Mouse (Mus musculus): ENCODE results near the gene Rhot2. TPM values are rescaled to one million over a fixed set of nuclear protein-coding genes. Genes with fewer than 3 reads are reported as not detected.

Gene Rhot2
- polyA plus RNA-seq, 1 experiment from 2014 or later = 24.2 TPM

- WGBS = 53% methylated on average over 5 of the region's 5 CpGs
- no peak for ATAC-seq (replicated peaks; ENCODE audit: insufficient number of reproducible peaks, insufficient read depth, low FRiP score, low read depth)
- H3K4me1 ChIP-seq (replicated peaks) = peaks cover 15% of the 10 kb centered on the region
- no peaks in the 10 kb centered on the region for H3K9me3 ChIP-seq (replicated peaks)
- H3K27me3 ChIP-seq = no peaks in the 10 kb centered on the region
- no peak within 1 kb of the TSS for H3K4me2 ChIP-seq
- H3K27ac ChIP-seq = no peak within 1 kb of the TSS
- no peak within 1 kb of the TSS for H3K9ac ChIP-seq
- peaks cover 27% of the 10 kb centered on the region for H3K36me3 ChIP-seq
- no peak within 1 kb of the TSS for H3K4me3 ChIP-seq
Observed at GRCm38 (mm10) chr17:25880196-25880910, 35.7 kb upstream of the Rhot2 start, which contains the start of gene Wfikkn1. Gene Wfikkn1, minus strand, starts transcription at chr17:25880858.

- peaks cover 15% of the 10 kb centered on the region for H3K4me1 ChIP-seq (replicated peaks)
Observed at GRCm38 (mm10) chr17:25879750-25880149, 35.1 kb upstream of the Rhot2 start.

GRCm38 (mm10) chr17:25879261-25879660 is 34.6 kb upstream of the Rhot2 start:
- no peaks in the 10 kb centered on the region for H3K9me3 ChIP-seq (replicated peaks)
- no peak overlapping the region for H3K9ac ChIP-seq
- no peak overlapping the region for H3K27ac ChIP-seq
- H3K4me3 ChIP-seq = no peak overlapping the region
- H3K27me3 ChIP-seq = no peaks in the 10 kb centered on the region
- H3K36me3 ChIP-seq = peaks cover 20% of the 10 kb centered on the region
- no peak for ATAC-seq (replicated peaks; ENCODE audit: insufficient number of reproducible peaks, insufficient read depth, low FRiP score, low read depth)
- 65% methylated on average over 4 of the region's 4 CpGs for WGBS
- no peak overlapping the region for H3K4me2 ChIP-seq
- peaks cover 20% of the 10 kb centered on the region for H3K4me1 ChIP-seq (replicated peaks)

More at GRCm38 (mm10) chr17:25879750-25880149, 35.1 kb upstream of the Rhot2 start:
- 84% methylated on average over 8 of the region's 8 CpGs for WGBS
- Histone ChIP-seq H3K9me3 (replicated peaks) (no peaks in the 10 kb centered on the region), H3K4me2 (no peak overlapping the region), H3K4me3 (no peak overlapping the region), H3K27ac (no peak overlapping the region), H3K36me3 (peaks cover 25% of the 10 kb centered on the region), H3K27me3 (no peaks in the 10 kb centered on the region), H3K9ac (no peak overlapping the region)
- no peak for ATAC-seq (replicated peaks; ENCODE audit: insufficient number of reproducible peaks, insufficient read depth, low FRiP score, low read depth)

- no peak overlapping the region for H3K4me2 ChIP-seq
- H3K4me3 ChIP-seq = no peak overlapping the region
- peaks cover 26% of the 10 kb centered on the region for H3K4me1 ChIP-seq (replicated peaks)
- no peaks in the 10 kb centered on the region for H3K27me3 ChIP-seq
- H3K36me3 ChIP-seq = peaks cover 15% of the 10 kb centered on the region
- no peak overlapping the region for H3K9ac ChIP-seq
- no peak overlapping the region for H3K27ac ChIP-seq
- H3K9me3 ChIP-seq (replicated peaks) = no peaks in the 10 kb centered on the region
- ATAC-seq (replicated peaks; ENCODE audit: insufficient number of reproducible peaks, insufficient read depth, low FRiP score, low read depth) = no peak
- WGBS = 92% methylated on average over 19 of the region's 19 CpGs
Observed at GRCm38 (mm10) chr17:25878611-25879180, 34.0 kb upstream of the Rhot2 start.

- peaks cover 26% of the 10 kb centered on the region for H3K4me1 ChIP-seq (replicated peaks)
- peaks cover 9% of the 10 kb centered on the region; the same call in 1 of the 2 replicates for H3K36me3 ChIP-seq
- H3K9me3 ChIP-seq (replicated peaks) = no peaks in the 10 kb centered on the region
- H3K4me3 ChIP-seq = no peak overlapping the region
- H3K27me3 ChIP-seq = no peaks in the 10 kb centered on the region
- 90% methylated on average over 32 of the region's 32 CpGs for WGBS
- no peak overlapping the region for H3K4me2 ChIP-seq
- H3K27ac ChIP-seq = no peak overlapping the region
- no peak for ATAC-seq (replicated peaks; ENCODE audit: insufficient number of reproducible peaks, insufficient read depth, low FRiP score, low read depth)
- H3K9ac ChIP-seq = no peak overlapping the region
Observed at GRCm38 (mm10) chr17:25877741-25878610, 33.3 kb upstream of the Rhot2 start.

- Histone ChIP-seq H3K9me3 (replicated peaks) (no peaks in the 10 kb centered on the region), H3K4me2 (no peak overlapping the region), H3K4me1 (replicated peaks) (peaks cover 26% of the 10 kb centered on the region), H3K27me3 (no peaks in the 10 kb centered on the region), H3K4me3 (0 out of 2 replicates have a peak overlapping the region, but pooled peaks have one; percentile 94), H3K9ac (no peak overlapping the region), H3K27ac (no peak overlapping the region), H3K36me3 (no peaks in the 10 kb centered on the region)
- WGBS = 79% methylated on average over 3 of the region's 3 CpGs
- ATAC-seq (replicated peaks; ENCODE audit: insufficient number of reproducible peaks, insufficient read depth, low FRiP score, low read depth) = no peak
Observed at GRCm38 (mm10) chr17:25877025-25877424, 32.4 kb upstream of the Rhot2 start.

GRCm38 (mm10) chr17:25876347-25876915 is 31.8 kb upstream of the Rhot2 start:
- ATAC-seq (replicated peaks; ENCODE audit: insufficient number of reproducible peaks, insufficient read depth, low FRiP score, low read depth) = no peak
- H3K9ac ChIP-seq = peak overlapping the region; percentile 81; the same call in 1 of the 2 replicates
- H3K36me3 ChIP-seq = no peaks in the 10 kb centered on the region
- no peaks in the 10 kb centered on the region for H3K9me3 ChIP-seq (replicated peaks)
- H3K27me3 ChIP-seq = no peaks in the 10 kb centered on the region
- 76% methylated on average over 10 of the region's 10 CpGs for WGBS
- H3K4me3 ChIP-seq = peak overlapping the region; percentile 94
- H3K4me2 ChIP-seq = peak overlapping the region; percentile 92
- peaks cover 26% of the 10 kb centered on the region for H3K4me1 ChIP-seq (replicated peaks)
- H3K27ac ChIP-seq = no peak overlapping the region

- H3K4me3 ChIP-seq = peak overlapping the region; percentile 94
- no peaks in the 10 kb centered on the region for H3K9me3 ChIP-seq (replicated peaks)
- WGBS = 2% methylated on average over 59 of the region's 59 CpGs
- H3K27me3 ChIP-seq = no peaks in the 10 kb centered on the region
- peak overlapping the region; percentile 92 for H3K4me2 ChIP-seq
- ATAC-seq (replicated peaks; ENCODE audit: insufficient number of reproducible peaks, insufficient read depth, low FRiP score, low read depth) = peak; percentile 89
- peaks cover 26% of the 10 kb centered on the region for H3K4me1 ChIP-seq (replicated peaks)
- peak overlapping the region; percentile 96 for H3K27ac ChIP-seq
- peak overlapping the region; percentile 81 for H3K9ac ChIP-seq
- no peaks in the 10 kb centered on the region for H3K36me3 ChIP-seq
Observed at GRCm38 (mm10) chr17:25875171-25876136, 30.8 kb upstream of the Rhot2 start.

GRCm38 (mm10) chr17:25874721-25875170 is 30.1 kb upstream of the Rhot2 start, which contains the start of gene Mettl26:
Gene Mettl26, plus strand, starts transcription at chr17:25875074.
- peak; percentile 65 for ATAC-seq (replicated peaks; ENCODE audit: insufficient number of reproducible peaks, insufficient read depth, low FRiP score, low read depth)
- under 1% methylated on average over 25 of the region's 25 CpGs for WGBS
- peak within 1 kb of the TSS; percentile 92 for H3K4me2 ChIP-seq

GRCm38 (mm10) chr17:25874148-25874720 is 29.6 kb upstream of the Rhot2 start:
- Histone ChIP-seq H3K27me3 (no peaks in the 10 kb centered on the region), H3K36me3 (no peaks in the 10 kb centered on the region), H3K9ac (peak overlapping the region; percentile 54), H3K4me1 (replicated peaks) (peaks cover 26% of the 10 kb centered on the region), H3K4me3 (peak overlapping the region; percentile 94), H3K4me2 (peak overlapping the region; percentile 92), H3K27ac (peak overlapping the region; percentile 96), H3K9me3 (replicated peaks) (no peaks in the 10 kb centered on the region)
- 10% methylated on average over 14 of the region's 14 CpGs for WGBS
- no peak for ATAC-seq (replicated peaks; ENCODE audit: insufficient number of reproducible peaks, insufficient read depth, low FRiP score, low read depth)

More at GRCm38 (mm10) chr17:25874721-25875170, 30.1 kb upstream of the Rhot2 start, which contains the start of gene Mettl26:
- H3K4me1 ChIP-seq (replicated peaks) = peaks cover 26% of the 10 kb centered on the region
- peak within 1 kb of the TSS; percentile 81 for H3K9ac ChIP-seq
- peak within 1 kb of the TSS; percentile 96 for H3K27ac ChIP-seq
- no peaks in the 10 kb centered on the region for H3K27me3 ChIP-seq
- no peaks in the 10 kb centered on the region for H3K36me3 ChIP-seq
- no peaks in the 10 kb centered on the region for H3K9me3 ChIP-seq (replicated peaks)
- peak within 1 kb of the TSS; percentile 94 for H3K4me3 ChIP-seq

All from heart, embryonic 15.5 days (tissue).